Mouse (Mus musculus): Measurements from ENCODE around the gene Rad23a. TPM values are rescaled to one million over a fixed set of nuclear protein-coding genes. Genes with fewer than 3 reads are reported as not detected.

The Rad23a gene
- polyA plus RNA-seq, 1 experiment: not detected

DNA sequence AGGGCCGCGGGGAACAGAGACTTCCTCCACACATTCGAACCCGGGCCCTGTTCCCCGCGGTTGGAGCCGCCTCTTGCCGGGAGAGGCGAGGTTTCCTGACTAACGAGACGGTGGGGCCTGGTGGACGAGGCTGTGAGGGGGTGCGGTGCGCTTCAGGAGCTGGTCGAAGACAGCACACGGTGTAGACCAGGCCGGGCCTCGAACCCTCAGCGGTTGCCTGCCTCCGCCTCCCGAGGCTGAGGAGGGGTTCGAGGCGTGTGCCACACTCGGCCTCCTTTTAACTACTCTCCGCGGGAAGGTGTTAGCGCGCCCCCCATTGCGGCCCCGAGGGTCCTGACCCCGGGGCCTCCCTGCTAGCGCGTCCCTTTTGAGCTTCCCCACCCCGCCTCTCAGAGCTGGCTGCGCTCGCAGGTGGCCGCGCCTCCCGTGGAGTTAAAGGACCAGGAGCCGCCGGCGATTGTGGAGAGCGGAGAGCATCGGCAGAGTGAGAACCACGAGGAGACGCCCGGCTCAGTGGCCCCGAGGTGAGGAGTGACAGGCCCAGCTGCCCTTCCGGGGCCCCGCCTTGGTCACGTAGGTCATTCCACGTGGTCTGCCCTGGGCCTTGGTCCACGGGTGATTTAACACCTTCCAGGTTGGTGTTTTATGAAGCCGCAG is 32.0 kb upstream of the Rad23a start:
- Histone ChIP-seq H3K4me1 (ENCODE audit: control insufficient read depth, insufficient read depth, low read length) (peaks cover 12% of the 10 kb centered on the region), H3K4me3 (ENCODE audit: insufficient read depth, low read depth, low read length) (peak overlapping the region; percentile 51), H3K27ac (ENCODE audit: insufficient read depth, low read depth, low read length) (no peak overlapping the region)
- TF ChIP-seq POLR2A (IDR thresholded peaks at IDR 0.05; ENCODE audit: insufficient read depth, low read depth, low read length) (no peak), CTCF (IDR thresholded peaks at IDR 0.05; ENCODE audit: insufficient read depth, low read depth, low read length) (no peak)
- WGBS: 6% methylated on average over 54 of the region's 54 CpGs

DNA sequence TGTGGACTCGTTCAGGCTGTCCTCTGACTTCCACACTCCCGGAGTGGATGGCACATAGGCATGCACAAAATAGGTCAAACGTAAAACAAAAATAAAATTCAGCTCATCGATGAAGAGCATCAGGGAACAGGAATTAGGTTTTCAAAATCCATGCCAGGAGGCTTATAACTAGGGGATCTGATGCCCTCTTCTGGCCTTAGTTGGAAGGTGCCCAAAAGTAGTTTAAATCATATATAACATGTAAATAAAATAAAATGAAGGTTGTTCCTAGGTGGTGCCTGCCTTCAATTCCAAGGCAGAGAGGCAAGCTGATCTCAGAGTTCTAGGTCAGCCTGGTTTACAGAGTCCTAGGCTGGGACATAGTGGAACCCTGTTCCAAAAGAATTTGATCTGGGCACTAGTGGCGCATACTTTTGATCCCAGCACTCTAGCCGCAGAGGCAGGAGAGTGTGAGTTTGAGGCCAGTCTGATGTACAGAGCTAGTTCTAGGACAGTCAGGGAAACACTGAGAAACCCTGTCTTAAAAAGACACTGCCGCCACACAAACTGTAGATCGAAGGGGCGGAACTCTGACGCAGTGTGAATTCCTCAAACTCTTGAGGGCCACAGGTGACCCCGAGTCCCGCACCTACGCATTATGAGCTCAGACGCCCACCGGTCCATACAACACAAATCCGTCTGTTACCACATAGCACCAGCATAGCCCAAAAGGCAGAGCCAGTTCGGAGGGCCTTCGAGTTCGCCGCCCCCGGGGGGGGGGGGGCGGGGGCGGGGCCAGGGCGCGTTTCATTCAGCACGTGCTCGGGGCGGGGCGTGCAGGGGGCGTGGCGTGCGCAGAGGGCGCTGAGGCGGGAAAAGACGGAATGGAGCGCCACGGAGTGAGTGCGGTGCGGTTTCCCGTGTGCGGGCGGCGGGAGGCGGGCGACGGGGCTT is 31.2 kb upstream of the Rad23a start, which contains the start of gene Syce2:
Syce2 (plus strand) TSS at position 736 of the 933 bp plus-strand sequence.
- Histone ChIP-seq H3K27ac (ENCODE audit: insufficient read depth, low read depth, low read length) (no peak within 1 kb of the TSS), H3K4me3 (ENCODE audit: insufficient read depth, low read depth, low read length) (peak within 1 kb of the TSS; percentile 51), H3K4me1 (ENCODE audit: control insufficient read depth, insufficient read depth, low read length) (peaks cover 12% of the 10 kb centered on the region)
- WGBS: 11% methylated on average over 46 of the region's 46 CpGs
- no peak for TF ChIP-seq CTCF (IDR thresholded peaks at IDR 0.05; ENCODE audit: insufficient read depth, low read depth, low read length)
- no peak for TF ChIP-seq POLR2A (IDR thresholded peaks at IDR 0.05; ENCODE audit: insufficient read depth, low read depth, low read length)

DNA sequence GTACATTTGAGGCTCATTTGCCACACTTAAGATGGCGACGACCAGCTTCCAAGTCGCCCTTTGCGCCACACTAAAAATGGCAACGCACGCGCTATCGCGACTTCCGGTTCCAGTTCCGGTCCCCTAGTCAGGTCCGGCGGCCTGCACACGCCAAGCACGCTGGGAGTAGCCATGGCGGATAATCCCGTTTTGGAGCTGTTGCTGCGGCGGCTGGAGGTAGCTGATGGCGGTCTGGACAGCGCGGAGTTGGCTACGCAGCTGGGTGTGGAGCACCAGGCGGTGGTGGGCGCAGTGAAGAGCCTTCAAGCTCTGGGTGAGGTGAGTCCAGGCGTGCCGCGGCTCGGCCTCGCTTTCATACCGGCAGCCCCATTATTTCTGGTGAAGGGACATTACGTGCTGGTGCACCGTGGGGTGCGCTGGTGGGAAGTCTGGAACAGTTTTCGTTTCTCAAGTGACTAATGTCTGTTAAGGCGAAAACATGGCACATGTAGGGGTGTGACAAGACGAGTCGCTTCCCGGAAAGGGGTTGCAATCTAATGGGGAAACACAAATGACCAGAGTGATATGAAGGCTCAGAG is 16.5 kb upstream of the Rad23a start, which contains the start of gene Farsa:
Farsa (plus strand) TSS at position 126 of the 578 bp plus-strand sequence.
- TF ChIP-seq POLR2A (IDR thresholded peaks at IDR 0.05; ENCODE audit: insufficient read depth, low read depth, low read length) (peak; percentile 57; the same call in 1 of the 2 replicates), CTCF (IDR thresholded peaks at IDR 0.05; ENCODE audit: insufficient read depth, low read depth, low read length) (no peak)
- peak within 1 kb of the TSS; percentile 9; the same call in 1 of the 2 replicates for H3K27ac ChIP-seq (ENCODE audit: insufficient read depth, low read depth, low read length)
- H3K4me3 ChIP-seq (ENCODE audit: insufficient read depth, low read depth, low read length): peak within 1 kb of the TSS; percentile 59
- WGBS: under 1% methylated on average over 39 of the region's 39 CpGs
- H3K4me1 ChIP-seq (ENCODE audit: control insufficient read depth, insufficient read depth, low read length): peaks cover 2% of the 10 kb centered on the region; the same call in 1 of the 2 replicates

DNA sequence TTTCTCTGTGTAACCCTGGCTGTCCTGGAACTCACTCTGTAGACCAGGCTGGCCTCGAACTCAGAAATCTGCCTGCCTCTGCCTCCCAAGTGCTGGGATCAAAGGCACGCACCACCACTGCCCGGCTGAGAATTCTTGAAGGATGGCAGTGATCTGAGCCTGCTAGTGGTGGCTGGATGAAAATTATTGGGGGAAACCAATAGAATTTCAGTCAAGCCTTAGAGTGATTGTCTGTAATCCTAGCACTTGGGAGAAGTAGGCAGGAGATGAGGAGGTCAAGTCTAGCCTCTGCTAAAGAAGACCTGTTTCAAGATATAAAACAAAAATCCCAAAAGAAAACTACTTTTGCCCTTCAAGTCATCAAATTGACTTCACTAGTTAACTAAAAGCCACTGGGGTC is 16.0 kb upstream of the Rad23a start:
- Histone ChIP-seq H3K4me3 (ENCODE audit: insufficient read depth, low read depth, low read length) (no peak overlapping the region), H3K4me1 (ENCODE audit: control insufficient read depth, insufficient read depth, low read length) (peaks cover 2% of the 10 kb centered on the region; the same call in 1 of the 2 replicates), H3K27ac (ENCODE audit: insufficient read depth, low read depth, low read length) (no peak overlapping the region)
- 94% methylated on average over 3 of the region's 3 CpGs for WGBS
- TF ChIP-seq CTCF (IDR thresholded peaks at IDR 0.05; ENCODE audit: insufficient read depth, low read depth, low read length) (no peak), POLR2A (IDR thresholded peaks at IDR 0.05; ENCODE audit: insufficient read depth, low read depth, low read length) (no peak)

DNA sequence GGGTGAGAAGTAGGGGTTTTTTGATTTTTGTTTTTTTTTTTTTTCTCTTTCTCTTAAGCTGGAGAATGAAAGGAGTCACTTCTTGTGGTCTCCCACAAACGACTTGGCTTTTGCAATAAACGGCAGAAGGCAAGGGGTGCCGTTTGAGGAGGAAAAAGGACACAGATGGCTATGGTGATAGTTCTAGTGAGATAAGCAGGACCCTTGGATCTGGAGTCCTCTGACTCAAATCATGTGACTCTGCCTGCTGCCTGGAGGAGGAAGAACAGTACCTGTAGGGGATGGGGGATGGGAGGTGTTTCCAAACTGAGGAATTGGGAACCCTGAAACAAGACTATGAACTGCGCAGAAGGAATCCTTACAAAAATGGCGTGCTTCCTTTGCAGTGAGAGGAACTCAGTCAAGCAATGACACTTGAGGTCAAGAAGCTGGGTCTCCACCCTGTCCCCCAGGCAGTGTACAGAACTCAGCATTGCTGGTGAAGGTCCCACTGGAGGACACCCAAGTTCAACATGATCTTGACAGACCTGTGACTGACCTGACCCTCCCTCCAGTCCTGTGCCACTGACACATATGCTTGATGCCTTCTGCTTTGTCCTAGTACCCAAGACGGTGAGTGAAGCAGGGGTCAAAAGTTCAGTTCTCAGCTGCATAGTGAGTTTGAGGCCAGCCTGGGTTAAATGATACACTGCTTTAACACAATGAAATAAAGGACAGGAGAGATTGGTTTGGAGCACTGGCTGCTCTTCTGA is 7.4 kb upstream of the Rad23a start:
- Histone ChIP-seq H3K4me1 (ENCODE audit: control insufficient read depth, insufficient read depth, low read length) (peaks cover 4% of the 10 kb centered on the region), H3K4me3 (ENCODE audit: insufficient read depth, low read depth, low read length) (no peak overlapping the region), H3K27ac (ENCODE audit: insufficient read depth, low read depth, low read length) (no peak overlapping the region)
- TF ChIP-seq POLR2A (IDR thresholded peaks at IDR 0.05; ENCODE audit: insufficient read depth, low read depth, low read length) (no peak), CTCF (IDR thresholded peaks at IDR 0.05; ENCODE audit: insufficient read depth, low read depth, low read length) (no peak)
- 46% methylated on average over 6 of the region's 6 CpGs for WGBS

DNA sequence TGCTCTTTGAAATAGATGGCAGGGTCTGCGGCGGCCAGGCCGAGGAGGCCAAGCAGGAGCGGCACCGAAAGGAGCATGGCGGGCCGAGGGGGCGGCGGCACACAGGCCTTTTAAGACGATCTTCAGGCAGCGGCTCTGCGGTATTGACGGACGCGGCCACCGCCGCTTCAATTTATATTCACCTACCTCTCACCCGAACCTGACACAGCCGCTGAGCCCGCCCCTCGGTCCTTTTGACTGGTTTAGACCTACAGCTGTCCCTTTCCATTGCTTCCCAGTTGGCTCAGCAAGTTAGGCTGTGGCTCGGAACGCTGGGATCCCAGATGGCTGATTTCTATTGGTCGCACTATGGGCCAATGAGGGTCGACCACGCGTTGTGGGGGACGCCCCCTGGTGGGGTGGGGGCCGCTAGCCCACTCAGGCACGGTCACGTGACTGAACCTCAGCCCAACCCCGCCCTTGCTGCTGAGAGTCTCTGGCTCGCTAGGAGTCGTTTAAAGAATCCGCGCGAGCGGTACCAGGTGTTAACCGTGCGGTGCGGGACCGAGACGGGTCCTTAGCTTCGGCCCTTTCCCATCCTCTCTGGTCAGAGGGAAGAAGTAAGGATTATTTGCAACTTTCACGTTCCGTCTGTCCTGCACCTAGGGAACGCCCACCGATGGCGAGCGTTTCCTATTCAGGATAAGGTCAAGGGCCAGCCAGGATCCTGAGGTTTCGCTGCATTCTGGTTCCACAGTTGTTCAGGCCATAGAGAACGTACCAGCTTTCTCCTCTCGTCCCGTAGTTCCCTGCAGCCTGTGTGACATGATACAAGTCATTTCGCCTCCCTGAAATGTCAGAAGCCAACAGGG is 6.5 kb upstream of the Rad23a start, which contains the start of gene Calr:
Calr (minus strand) TSS at position 213 of the 851 bp plus-strand sequence.
- WGBS: under 1% methylated on average over 55 of the region's 55 CpGs
- H3K4me1 ChIP-seq (ENCODE audit: control insufficient read depth, insufficient read depth, low read length): peaks cover 4% of the 10 kb centered on the region
- peak within 1 kb of the TSS; percentile 66 for H3K27ac ChIP-seq (ENCODE audit: insufficient read depth, low read depth, low read length)
- TF ChIP-seq POLR2A (IDR thresholded peaks at IDR 0.05; ENCODE audit: insufficient read depth, low read depth, low read length) (peak; percentile 99), CTCF (IDR thresholded peaks at IDR 0.05; ENCODE audit: insufficient read depth, low read depth, low read length) (no peak)
- H3K4me3 ChIP-seq (ENCODE audit: insufficient read depth, low read depth, low read length): peak within 1 kb of the TSS; percentile 75

DNA sequence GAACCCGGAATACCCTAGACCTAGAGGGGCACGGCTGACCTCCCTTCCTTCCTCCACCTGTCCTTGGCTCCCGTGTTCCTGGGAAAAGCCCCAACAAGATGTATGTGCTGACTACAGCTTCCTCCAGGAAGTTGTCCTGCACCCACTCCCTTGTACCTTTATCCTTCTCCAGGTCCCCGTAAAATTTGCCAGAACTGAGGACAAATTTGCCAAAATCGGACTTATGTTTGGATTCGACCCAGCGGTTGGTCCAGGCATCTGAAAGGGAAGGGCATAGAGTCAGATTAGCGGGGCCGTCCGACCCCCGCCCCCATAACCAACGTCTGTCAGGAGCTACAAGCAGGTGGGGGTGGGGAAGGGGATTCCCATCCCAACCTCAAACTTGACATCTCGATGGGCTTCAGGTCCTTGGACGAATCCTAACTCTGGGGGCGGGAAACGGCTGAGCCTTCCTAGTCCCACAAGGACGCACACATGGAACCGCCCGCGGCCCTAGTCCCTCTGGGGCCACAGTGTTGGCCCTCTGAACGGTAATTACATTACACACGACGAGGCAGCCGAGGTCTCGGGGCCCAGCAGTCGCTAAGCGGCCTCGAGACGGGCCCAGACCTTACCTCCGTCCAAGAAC is 5.7 kb upstream of the Rad23a start:
- Histone ChIP-seq H3K4me1 (ENCODE audit: control insufficient read depth, insufficient read depth, low read length) (peaks cover 4% of the 10 kb centered on the region), H3K4me3 (ENCODE audit: insufficient read depth, low read depth, low read length) (peak overlapping the region; percentile 75), H3K27ac (ENCODE audit: insufficient read depth, low read depth, low read length) (peak overlapping the region; percentile 66)
- under 1% methylated on average over 30 of the region's 30 CpGs for WGBS
- TF ChIP-seq POLR2A (IDR thresholded peaks at IDR 0.05; ENCODE audit: insufficient read depth, low read depth, low read length) (no peak), CTCF (IDR thresholded peaks at IDR 0.05; ENCODE audit: insufficient read depth, low read depth, low read length) (no peak)
